Comparison of ENCODE assay signal across 25 mouse cellular contexts in the genomic region with DNA sequence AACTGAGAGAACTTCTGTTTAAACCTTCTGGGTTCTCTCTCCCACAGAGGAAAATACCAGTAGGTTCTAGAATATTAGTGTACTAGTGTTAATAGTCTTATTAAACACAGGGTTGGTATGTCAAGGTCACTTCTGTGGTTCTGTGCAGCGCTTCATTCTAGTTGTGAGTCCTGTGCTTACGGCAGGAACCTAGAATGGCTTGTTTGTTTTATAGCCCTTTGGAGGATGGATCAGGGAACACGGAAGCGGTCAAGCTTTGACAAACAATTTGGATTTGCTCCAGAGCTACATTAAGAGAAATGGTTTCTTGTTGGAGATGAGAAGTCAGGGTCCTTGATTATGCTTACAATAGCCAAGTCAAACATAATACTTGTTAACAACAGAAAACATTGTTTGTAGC. TPM values are rescaled to one million over a fixed set of nuclear protein-coding genes. Genes with fewer than 3 reads are reported as not detected.
DNase-seq lines count a peak whose midpoint lies in the region; ATAC-seq and TF ChIP-seq lines count a peak whose summit lies in the region.
"Had no signal": no experiment of that assay in that cellular context is flagged by ENCODE, and none has a peak within 500 bp of the region (broad histone marks: within the 10 kb centered on the region; RNA-seq: fewer than 3 reads in every experiment).

No protein-coding gene starts in this region.

- intact Hi-C loops in heart, adult 2 months (cut with DNase I) = no loop called here
- intact Hi-C loops in heart, postnatal 36 days (cut with DNase I) = no loop called here

- H3K79me2 ChIP-seq in heart, adult 2 months (replicated peaks; ENCODE audit: control insufficient read depth, insufficient read depth, low read length) = peaks cover 10% of the 10 kb centered on the region; the same call in 1 of the 2 replicates

- H3K4me2 ChIP-seq in heart, postnatal 0 days (ENCODE audit: low read depth, low read length) = peak overlapping the region; percentile 23
- no peak overlapping the region for H3K4me2 ChIP-seq in midbrain, embryonic 11.5 days
- no peak overlapping the region for H3K4me2 ChIP-seq in midbrain, embryonic 16.5 days (ENCODE audit: low read length)
- H3K4me2 ChIP-seq: forebrain, embryonic 13.5 days; hindbrain, embryonic 15.5 days; midbrain, embryonic 12.5 days; neural tube, embryonic 13.5 days had no signal

- ATAC-seq in heart, postnatal 0 days (ENCODE audit: insufficient read depth, low read depth) = no peak
- no peak for ATAC-seq in midbrain, embryonic 11.5 days (ENCODE audit: low FRiP score)
- ATAC-seq in midbrain, embryonic 16.5 days = no peak
- ATAC-seq: forebrain, embryonic 13.5 days; inflammation-experienced regulatory T-cells, adult 6 months had no signal

- peak overlapping the region; percentile 54 for H3K27ac ChIP-seq in heart, adult 2 months
- H3K27ac ChIP-seq in heart, embryonic 10.5 days = no peak overlapping the region
- peak overlapping the region; percentile 74 for H3K27ac ChIP-seq in heart, postnatal 0 days (ENCODE audit: low read depth)
- no peak overlapping the region for H3K27ac ChIP-seq in midbrain, embryonic 11.5 days (ENCODE audit: low read depth, low read length)
- H3K27ac ChIP-seq in midbrain, embryonic 16.5 days (ENCODE audit: low read length) = no peak overlapping the region
- H3K27ac ChIP-seq: forebrain, embryonic 13.5 days; hindbrain, embryonic 10.5 days; hindbrain, embryonic 15.5 days; midbrain, embryonic 12.5 days; neural tube, embryonic 13.5 days; stomach, postnatal 0 days had no signal

- no peaks in the 10 kb centered on the region for H3K9me3 ChIP-seq in heart, embryonic 10.5 days
- H3K9me3 ChIP-seq in heart, postnatal 0 days (replicated peaks; ENCODE audit: control insufficient read depth, low read length) = no peaks in the 10 kb centered on the region
- H3K9me3 ChIP-seq in midbrain, embryonic 11.5 days (ENCODE audit: control insufficient read depth, low read length) = no peaks in the 10 kb centered on the region
- H3K9me3 ChIP-seq in midbrain, embryonic 16.5 days (replicated peaks; ENCODE audit: control insufficient read depth, low read length, poor library complexity, severe bottlenecking) = no peaks in the 10 kb centered on the region
- H3K9me3 ChIP-seq: forebrain, embryonic 13.5 days; hindbrain, embryonic 10.5 days; hindbrain, embryonic 15.5 days; midbrain, embryonic 12.5 days; neural tube, embryonic 13.5 days had no signal

- TF ChIP-seq CTCF in heart, adult 2 months (IDR thresholded peaks at IDR 0.05) = no peak
- TF ChIP-seq CTCF in heart, postnatal 0 days (IDR thresholded peaks at IDR 0.05; ENCODE audit: low read depth) = no peak

- H3K4me3 ChIP-seq in heart, adult 2 months = no peak overlapping the region
- no peak overlapping the region for H3K4me3 ChIP-seq in heart, embryonic 10.5 days
- H3K4me3 ChIP-seq in heart, postnatal 0 days (ENCODE audit: low read depth, low read length) = no peak overlapping the region
- no peak overlapping the region for H3K4me3 ChIP-seq in midbrain, embryonic 11.5 days (ENCODE audit: low read depth, low read length)
- no peak overlapping the region for H3K4me3 ChIP-seq in midbrain, embryonic 16.5 days (ENCODE audit: low read depth, low read length)
- H3K4me3 ChIP-seq: forebrain, embryonic 13.5 days; hindbrain, embryonic 10.5 days; hindbrain, embryonic 15.5 days; midbrain, embryonic 12.5 days; neural tube, embryonic 13.5 days had no signal

- no peak for TF ChIP-seq POLR2A in heart, adult 2 months (IDR thresholded peaks at IDR 0.05; ENCODE audit: insufficient read depth, low read depth, low read length)

- TF ChIP-seq EP300 in heart, adult 2 months (IDR thresholded peaks at IDR 0.05; ENCODE audit: insufficient read depth, low read depth, low read length) = no peak
- TF ChIP-seq EP300 in heart, postnatal 0 days (IDR thresholded peaks at IDR 0.05; ENCODE audit: low read depth) = no peak

- 23% methylated on average over 4 of the region's 4 CpGs for WGBS in heart, adult 2 months
- WGBS in heart, embryonic 10.5 days = 89% methylated on average over 4 of the region's 4 CpGs
- 36% methylated on average over 4 of the region's 4 CpGs for WGBS in heart, postnatal 0 days
- 92% methylated on average over 4 of the region's 4 CpGs for WGBS in midbrain, embryonic 11.5 days
- 68% methylated on average over 4 of the region's 4 CpGs for WGBS in midbrain, embryonic 16.5 days

- peaks cover 7% of the 10 kb centered on the region for H3K4me1 ChIP-seq in heart, adult 2 months (ENCODE audit: control insufficient read depth, insufficient read depth, low read length)
- peaks cover 49% of the 10 kb centered on the region for H3K4me1 ChIP-seq in heart, embryonic 10.5 days
- H3K4me1 ChIP-seq in heart, postnatal 0 days (ENCODE audit: control insufficient read depth, insufficient read depth) = peaks cover 60% of the 10 kb centered on the region
- peaks cover 15% of the 10 kb centered on the region for H3K4me1 ChIP-seq in midbrain, embryonic 11.5 days (ENCODE audit: control insufficient read depth, insufficient read depth, low read length)
- H3K4me1 ChIP-seq in midbrain, embryonic 16.5 days (ENCODE audit: control insufficient read depth, insufficient read depth, low read length) = peaks cover 35% of the 10 kb centered on the region

- DNase-seq in heart, adult 2 months = no peak
- DNase-seq in heart, embryonic 10.5 days (ENCODE audit: low spot score) = no peak
- peak; percentile 17 for DNase-seq in heart, postnatal 0 days (ENCODE audit: low spot score)
- no peak for DNase-seq in heart, postnatal 36 days
- DNase-seq in kidney, postnatal 14 days = peak; percentile 16
- DNase-seq in kidney, postnatal 25 days = no peak
- DNase-seq in midbrain, embryonic 11.5 days (ENCODE audit: low spot score, missing footprints) = peak; percentile 28
- DNase-seq: adrenal gland, postnatal 14 days; cerebellum, adult 11 months; cerebellum, adult 9-10 months; cerebellum, postnatal 36 days; gastrocnemius, postnatal 14 days; heart, adult 18-20 months; liver; right cerebral cortex, postnatal 4 days; thymus, adult 18-20 months; thymus, postnatal 25 days had no signal

- H3K27me3 ChIP-seq in heart, adult 2 months (ENCODE audit: control insufficient read depth, insufficient read depth, low read length) = no peaks in the 10 kb centered on the region
- no peaks in the 10 kb centered on the region for H3K27me3 ChIP-seq in heart, embryonic 10.5 days (ENCODE audit: insufficient read depth, poor library complexity, severe bottlenecking)
- H3K27me3 ChIP-seq in heart, postnatal 0 days (ENCODE audit: control insufficient read depth, insufficient read depth, low read length) = no peaks in the 10 kb centered on the region
- no peaks in the 10 kb centered on the region for H3K27me3 ChIP-seq in midbrain, embryonic 11.5 days (ENCODE audit: control insufficient read depth, insufficient read depth, low read length)
- H3K27me3 ChIP-seq in midbrain, embryonic 16.5 days (ENCODE audit: control insufficient read depth, insufficient read depth, low read depth, low read length) = no peaks in the 10 kb centered on the region
- H3K27me3 ChIP-seq: forebrain, embryonic 13.5 days; hindbrain, embryonic 15.5 days; midbrain, embryonic 12.5 days; neural tube, embryonic 13.5 days had no signal

- H3K36me3 ChIP-seq in heart, adult 2 months (ENCODE audit: control insufficient read depth, insufficient read depth, low read length) = peaks cover 86% of the 10 kb centered on the region
- H3K36me3 ChIP-seq in heart, embryonic 10.5 days = peaks cover 52% of the 10 kb centered on the region
- peaks cover 42% of the 10 kb centered on the region for H3K36me3 ChIP-seq in heart, postnatal 0 days (replicated peaks; ENCODE audit: control insufficient read depth, insufficient read depth, low read length)
- H3K36me3 ChIP-seq in midbrain, embryonic 11.5 days (ENCODE audit: control insufficient read depth, insufficient read depth, low read length) = peaks cover 11% of the 10 kb centered on the region; the same call in 1 of the 2 replicates
- H3K36me3 ChIP-seq in midbrain, embryonic 16.5 days (ENCODE audit: control insufficient read depth, insufficient read depth, low read length) = peaks cover 2% of the 10 kb centered on the region; the same call in 1 of the 2 replicates

- no peak overlapping the region; the same call in 1 of the 2 replicates for H3K9ac ChIP-seq in heart, adult 2 months (ENCODE audit: low read depth, low read length)
- H3K9ac ChIP-seq in heart, postnatal 0 days (replicated peaks; ENCODE audit: low read depth, low read length) = no peak overlapping the region
- H3K9ac ChIP-seq in midbrain, embryonic 11.5 days (ENCODE audit: low read length) = no peak overlapping the region
- no peak overlapping the region for H3K9ac ChIP-seq in midbrain, embryonic 16.5 days (ENCODE audit: low read depth, low read length)
- H3K9ac ChIP-seq: forebrain, embryonic 13.5 days; hindbrain, embryonic 15.5 days; midbrain, embryonic 12.5 days; neural tube, embryonic 13.5 days had no signal

RNA-seq across cellular contexts. Expression of gene Alkbh5, which starts 9.3 kb away (rescaled TPM):
- total RNA-seq in heart, adult 2 months (2021) = 10 to 100 TPM; 80.1 to 90.3 TPM
- 24.0 and 36.7 TPM in 2 replicates for polyA plus RNA-seq in heart, adult 2 months (2012; rRNA removed)
- polyA plus RNA-seq in heart, embryonic 10.5 days (2016; fragmentation: Nextera tagmentation; extraction: Ambion mirVana) = 32.5 and 38.6 TPM in 2 replicates
- 51.3 and 68.8 TPM in 2 replicates for total RNA-seq in heart, postnatal 0 days (2014; rRNA removed; ENCODE audit: low replicate concordance)
- 33.5 and 34.9 TPM in 2 replicates for polyA plus RNA-seq in heart, postnatal 0 days (2015; fragmentation: Nextera tagmentation; extraction: Ambion mirVana)
- 10 to 100 TPM; 78.2 to 82.4 TPM for total RNA-seq in heart, postnatal 36 days (2021)
- 33.9 and 35.4 TPM in 2 replicates for polyA plus RNA-seq in midbrain, embryonic 11.5 days (2014; fragmentation: Nextera tagmentation; extraction: Ambion mirVana)
- 20.3 and 22.6 TPM in 2 replicates for polyA plus RNA-seq in midbrain, embryonic 16.5 days (2015; fragmentation: Nextera tagmentation; extraction: Ambion mirVana)

Comparison
In these comparisons a context has a peak if more than half of its experiments do, and no peak if none do; other contexts are left out.
1. DNase-seq: peak in heart, postnatal 0 days (single experiment), kidney, postnatal 14 days (single experiment) and midbrain, embryonic 11.5 days (single experiment); none in heart, adult 2 months (0 of 2), heart, embryonic 10.5 days (single experiment), heart, postnatal 36 days (0 of 2) and kidney, postnatal 25 days (0 of 2).
2. H3K27ac ChIP-seq: peak in heart, adult 2 months (single experiment) and heart, postnatal 0 days (single experiment); none in heart, embryonic 10.5 days (single experiment), midbrain, embryonic 11.5 days (single experiment) and midbrain, embryonic 16.5 days (single experiment).